Mouse (Mus musculus) stomach, postnatal 0 days (tissue): ENCODE results near the gene Sapcd2. TPM values are rescaled to one million over a fixed set of nuclear protein-coding genes. Genes with fewer than 3 reads are reported as not detected.
A peak's percentile ranks its signal among the peaks of the same experiment; 100 is the strongest.

Experiments
- ATAC-seq: fragments of 200-750 bp; cut with Nextera tagmentation; 2 replicates; pipeline ENCODE4 v1.8.0; 2017; ENCODE audit not compliant: low FRiP score, low TSS enrichment
- DNase-seq: peaks from one replicate; pipeline ENCODE4 v3.0.0-alpha.2; 2016; ENCODE audit warnings: low spot score
- H3K27ac ChIP-seq: fragments of 300-500 bp; sonication (generic); replicated peaks from 2 replicates; pipeline ENCODE4 v1.5.1; 2014; ENCODE audit warnings: mild to moderate bottlenecking, control low read depth
- H3K27me3 ChIP-seq: fragments of 300-500 bp; sonication (generic); 2 replicates; pipeline ENCODE4 v1.6.1; 2014; ENCODE audit warnings: low read length; ENCODE audit not compliant: control insufficient read depth, insufficient read depth
- H3K36me3 ChIP-seq: fragments of 300-500 bp; sonication (generic); 2 replicates; pipeline ENCODE4 v1.6.1; 2014; ENCODE audit warnings: low read length, mixed read lengths; ENCODE audit not compliant: control insufficient read depth, insufficient read depth
- H3K4me1 ChIP-seq: fragments of 300-500 bp; sonication (generic); replicated peaks from 2 replicates; pipeline ENCODE4 v1.6.1; 2014; ENCODE audit warnings: antibody characterized with exemption; ENCODE audit not compliant: control insufficient read depth, insufficient read depth
- H3K4me2 ChIP-seq: fragments of 300-500 bp; sonication (generic); replicated peaks from 2 replicates; pipeline ENCODE4 v1.6.1; 2014; ENCODE audit warnings: low read depth, mild to moderate bottlenecking, control low read depth, moderate library complexity
- H3K4me3 ChIP-seq: fragments of 300-500 bp; sonication (generic); 2 replicates; pipeline ENCODE4 v1.5.1; 2014; ENCODE audit warnings: low read depth, low read length, control low read depth
- H3K9ac ChIP-seq: fragments of 300-500 bp; sonication (generic); 2 replicates; pipeline ENCODE4 v1.6.1; 2014; ENCODE audit warnings: mild to moderate bottlenecking, low read length, control low read depth, mixed read lengths
- H3K9me3 ChIP-seq: fragments of 300-500 bp; sonication (generic); 2 replicates; pipeline ENCODE4 v1.6.1; 2016; ENCODE audit warnings: low read length; ENCODE audit not compliant: control insufficient read depth
- CTCF ChIP-seq: IDR thresholded peaks from 2 replicates; pipeline ENCODE4 v1.5.1; 2016; ENCODE audit warnings: antibody characterized with exemption, low read depth, mild to moderate bottlenecking, moderate library complexity
- EP300 ChIP-seq: optimal IDR thresholded peaks from 2 replicates; pipeline ENCODE3; 2016; ENCODE audit warnings: antibody characterized with exemption
- WGBS: fragments of 180-500 bp; shearing (Covaris S2); extraction: QIAGEN DNeasy Blood & Tissue Kit; methylation state at CpG from one replicate; pipeline ENCODE4 v1.1.7; 2014; 5-methylcytosine and 5-hydroxymethylcytosine counted together
- polyA plus RNA-seq: library from polyadenylated mRNA; unstranded; fragments of >200 nt; fragmentation: Nextera tagmentation; extraction: Ambion mirVana; gene quantifications from 2 replicates; pipeline ENCODE4 v1.2.1, GENCODE M21; 2015

The Sapcd2 gene
- polyA plus RNA-seq, 1 experiment from 2014 or later: 16.6 TPM

DNA sequence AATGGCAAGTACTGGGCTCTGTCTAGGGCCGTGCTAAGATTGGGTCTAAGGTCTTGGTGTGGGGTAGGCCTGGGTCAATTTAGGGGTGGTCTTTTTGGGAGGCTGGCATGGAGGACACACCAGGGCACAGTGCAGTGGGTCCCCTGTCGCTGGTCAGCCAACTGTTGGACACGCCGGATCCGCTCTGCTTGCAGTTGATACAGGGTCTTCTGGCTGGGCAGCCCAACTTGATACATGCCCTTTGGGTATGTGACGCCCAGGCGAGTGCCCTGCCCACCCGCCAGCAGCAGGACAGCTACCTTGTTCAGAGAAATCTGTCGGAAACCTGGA, 7.4 kb upstream of the Sapcd2 start:
- H3K27ac ChIP-seq: peak overlapping the region; percentile 78; the same call in 1 of the 2 replicates
- no peaks in the 10 kb centered on the region for H3K9me3 ChIP-seq
- peaks cover 3% of the 10 kb centered on the region; the same call in 1 of the 2 replicates for H3K36me3 ChIP-seq
- H3K4me3 ChIP-seq: peak overlapping the region; percentile 68
- peak; percentile 1; the same call in 1 of the 2 replicates for ATAC-seq
- TF ChIP-seq CTCF: no peak
- no peak for TF ChIP-seq EP300
- H3K4me1 ChIP-seq: peaks cover 3% of the 10 kb centered on the region; the same call in 1 of the 2 replicates
- 48% methylated on average over 9 of the region's 9 CpGs for WGBS
- peak overlapping the region; percentile 95 for H3K4me2 ChIP-seq
- H3K9ac ChIP-seq: peak overlapping the region; percentile 73; the same call in 1 of the 2 replicates
- no peak for DNase-seq
- no peaks in the 10 kb centered on the region for H3K27me3 ChIP-seq

GRCm38 (mm10) chr2:25365091-25365761, 6.9 kb upstream of the Sapcd2 start, which contains the start of gene Uap1l1:
Gene Uap1l1 (minus strand): TSS chr2:25365682.
- peaks cover 3% of the 10 kb centered on the region; the same call in 1 of the 2 replicates for H3K36me3 ChIP-seq
- under 1% methylated on average over 54 of the region's 54 CpGs for WGBS

DNA sequence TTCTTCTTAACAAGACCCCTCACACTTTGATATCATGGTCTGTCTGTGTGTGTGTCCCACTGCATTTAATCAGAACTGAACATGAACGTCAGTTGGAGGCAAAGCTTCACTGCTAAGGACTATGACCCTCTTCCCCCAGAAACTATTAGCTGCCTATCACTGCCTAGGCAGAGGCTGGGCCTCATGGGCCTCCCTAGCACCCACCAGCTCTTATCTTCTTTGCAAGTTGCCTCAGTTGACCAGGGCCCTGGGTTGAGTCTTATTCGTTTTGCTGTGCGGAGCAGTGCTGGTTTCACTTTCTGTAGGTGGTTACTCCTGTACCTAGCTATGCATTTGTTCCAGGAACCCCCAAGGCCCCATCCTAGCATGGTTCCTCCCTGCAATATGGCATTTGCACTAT, 2.1 kb upstream of the Sapcd2 start:
- Histone ChIP-seq H3K4me2 (no peak overlapping the region), H3K9ac (no peak overlapping the region), H3K4me1 (peaks cover 11% of the 10 kb centered on the region), H3K27me3 (no peaks in the 10 kb centered on the region), H3K27ac (no peak overlapping the region), H3K9me3 (no peaks in the 10 kb centered on the region), H3K4me3 (no peak overlapping the region), H3K36me3 (no peaks in the 10 kb centered on the region)
- DNase-seq: no peak
- no peak for ATAC-seq
- 84% methylated on average over 3 of the region's 3 CpGs for WGBS
- TF ChIP-seq CTCF: no peak
- no peak for TF ChIP-seq EP300

More at GRCm38 (mm10) chr2:25365091-25365761, 6.9 kb upstream of the Sapcd2 start, which contains the start of gene Uap1l1:
- H3K4me2 ChIP-seq: peak within 1 kb of the TSS; percentile 95
- H3K27me3 ChIP-seq: no peaks in the 10 kb centered on the region
- H3K9ac ChIP-seq: peak within 1 kb of the TSS; percentile 73
- ATAC-seq (peak; percentile 75), DNase-seq (peak; percentile 89)
- peaks cover 3% of the 10 kb centered on the region; the same call in 1 of the 2 replicates for H3K4me1 ChIP-seq
- no peaks in the 10 kb centered on the region for H3K9me3 ChIP-seq
- peak within 1 kb of the TSS; percentile 78 for H3K27ac ChIP-seq
- H3K4me3 ChIP-seq: peak within 1 kb of the TSS; percentile 68
- TF ChIP-seq CTCF: no peak
- TF ChIP-seq EP300: no peak

- no peaks in the 10 kb centered on the region for H3K36me3 ChIP-seq
- H3K27ac ChIP-seq: 0 out of 2 replicates have a peak overlapping the region, but pooled peaks have one; percentile 24
- H3K4me3 ChIP-seq: peak overlapping the region; percentile 66
- TF ChIP-seq EP300 (no peak), CTCF (no peak)
- no peaks in the 10 kb centered on the region for H3K27me3 ChIP-seq
- 2% methylated on average over 42 of the region's 42 CpGs for WGBS
- H3K9ac ChIP-seq: peak overlapping the region; percentile 64
- H3K4me2 ChIP-seq: peak overlapping the region; percentile 99
- DNase-seq (no peak), ATAC-seq (no peak)
- peaks cover 11% of the 10 kb centered on the region for H3K4me1 ChIP-seq
- no peaks in the 10 kb centered on the region for H3K9me3 ChIP-seq
Measured at GRCm38 (mm10) chr2:25372644-25373391, 697 bp downstream of the Sapcd2 start.

- Histone ChIP-seq H3K36me3 (no peaks in the 10 kb centered on the region), H3K9me3 (no peaks in the 10 kb centered on the region), H3K4me1 (peaks cover 11% of the 10 kb centered on the region), H3K4me3 (peak overlapping the region; percentile 66), H3K27ac (no peak overlapping the region), H3K27me3 (no peaks in the 10 kb centered on the region), H3K9ac (peak overlapping the region; percentile 45; the same call in 1 of the 2 replicates), H3K4me2 (peak overlapping the region; percentile 99)
- ATAC-seq: no peak
- WGBS: 46% methylated on average over 2 of the region's 2 CpGs
- no peak for TF ChIP-seq CTCF
- no peak for DNase-seq
Measured at GRCm38 (mm10) chr2:25373431-25373830, 1.3 kb downstream of the Sapcd2 start.

DNA sequence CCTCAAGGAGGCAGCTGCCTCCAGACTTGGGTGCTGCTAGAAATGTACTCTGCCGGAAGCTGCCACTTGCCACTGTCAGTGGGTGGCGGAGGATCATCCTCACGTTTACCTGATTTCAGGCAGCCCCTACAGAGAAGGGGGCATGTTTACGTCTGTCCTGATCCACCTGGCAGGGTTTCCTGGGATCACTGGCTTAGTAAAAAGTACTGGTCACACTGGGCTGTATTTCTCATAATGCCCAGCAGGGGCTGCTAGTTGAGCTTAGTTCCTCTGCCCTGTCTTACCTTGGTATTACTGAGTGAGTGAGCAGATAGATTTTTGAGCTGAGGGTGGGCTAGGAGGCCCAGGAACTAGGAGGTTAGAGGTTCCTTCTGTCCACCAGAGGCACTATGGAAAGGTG, 4.5 kb downstream of the Sapcd2 start:
- H3K4me2 ChIP-seq: no peak overlapping the region
- no peaks in the 10 kb centered on the region for H3K9me3 ChIP-seq
- H3K27ac ChIP-seq: no peak overlapping the region
- no peak overlapping the region for H3K9ac ChIP-seq
- H3K36me3 ChIP-seq: no peaks in the 10 kb centered on the region
- ATAC-seq (no peak), DNase-seq (peak; percentile 52)
- WGBS: 51% methylated on average over 4 of the region's 4 CpGs
- no peak overlapping the region for H3K4me3 ChIP-seq
- no peak for TF ChIP-seq EP300
- TF ChIP-seq CTCF: peak; percentile 88
- no peaks in the 10 kb centered on the region for H3K27me3 ChIP-seq
- peaks cover 11% of the 10 kb centered on the region for H3K4me1 ChIP-seq
